Mouse (Mus musculus) limb, embryonic 14.5 days (tissue): Measurements from ENCODE around the gene Abhd10. TPM values are rescaled to one million over a fixed set of nuclear protein-coding genes. Genes with fewer than 3 reads are reported as not detected.

Experiments used
- ATAC-seq: fragments of 200-750 bp; cut with Nextera tagmentation; 2 replicates; pipeline ENCODE4 v1.8.0; 2017; ENCODE audit warnings: low read depth, moderate number of reproducible peaks, moderate TSS enrichment; ENCODE audit not compliant: low FRiP score
- DNase-seq: peaks from one replicate; pipeline ENCODE4 v3.0.0-alpha.2; 2015; ENCODE audit warnings: low spot score
- H3K27ac ChIP-seq: fragments of 300-500 bp; sonication (generic); replicated peaks from 2 replicates; pipeline ENCODE4 v1.5.1; 2014; ENCODE audit warnings: low read depth, mild to moderate bottlenecking, low read length, moderate library complexity, mixed read lengths
- H3K27me3 ChIP-seq: fragments of 300-500 bp; sonication (generic); 2 replicates; pipeline ENCODE4 v1.6.1; 2014; ENCODE audit warnings: low read length, mixed read lengths; ENCODE audit not compliant: control insufficient read depth, insufficient read depth
- H3K36me3 ChIP-seq: fragments of 300-500 bp; sonication (generic); 2 replicates; pipeline ENCODE4 v1.6.1; 2014; ENCODE audit warnings: mild to moderate bottlenecking, low read length, moderate library complexity, mixed read lengths; ENCODE audit not compliant: control insufficient read depth, insufficient read depth
- H3K4me1 ChIP-seq: fragments of 300-500 bp; sonication (generic); 2 replicates; pipeline ENCODE4 v1.6.1; 2014; ENCODE audit warnings: antibody characterized with exemption, low read length, mixed read lengths; ENCODE audit not compliant: control insufficient read depth, insufficient read depth
- H3K4me2 ChIP-seq: fragments of 300-500 bp; sonication (generic); replicated peaks from 2 replicates; pipeline ENCODE4 v1.6.1; 2014; ENCODE audit warnings: low read depth, mild to moderate bottlenecking, low read length, moderate library complexity; ENCODE audit not compliant: severe bottlenecking
- H3K4me3 ChIP-seq: fragments of 300-500 bp; sonication (generic); replicated peaks from 2 replicates; pipeline ENCODE4 v1.5.1; 2014; ENCODE audit warnings: low read length
- H3K9ac ChIP-seq: fragments of 300-500 bp; sonication (generic); 2 replicates; pipeline ENCODE4 v1.6.1; 2014; ENCODE audit warnings: mild to moderate bottlenecking, low read depth, low read length, moderate library complexity; ENCODE audit not compliant: severe bottlenecking
- H3K9me3 ChIP-seq: fragments of 300-500 bp; sonication (generic); 2 replicates; pipeline ENCODE4 v1.6.1; 2016; ENCODE audit warnings: low read length; ENCODE audit not compliant: control insufficient read depth
- POLR2A ChIP-seq: fragments of 200-500 bp; IDR thresholded peaks from 2 replicates; pipeline ENCODE4 v1.8.0; 2012; ENCODE audit warnings: inconsistent platforms, mild to moderate bottlenecking, moderate library complexity, borderline replicate concordance; ENCODE audit not compliant: insufficient read depth, insufficient read length; ENCODE audit errors: extremely low read depth
- WGBS: fragments of 180-500 bp; shearing (Covaris S2); extraction: QIAGEN DNeasy Blood & Tissue Kit; methylation state at CpG from one replicate; pipeline ENCODE4 v1.1.7; 2014; 5-methylcytosine and 5-hydroxymethylcytosine counted together
- polyA plus RNA-seq, 2 experiments: library from polyadenylated mRNA; depleted of rRNA in 1 of 2; stranded (reverse) in 1 of 2; unstranded in 1 of 2; fragments of >200 nt; fragmentation: Nextera tagmentation in 1 of 2; extraction: Ambion mirVana in 1 of 2; gene quantifications; 2 replicates each; pipeline versions ENCODE4 v1.2.1 to v1.2.3; 2012 to 2014

Gene Abhd10
- polyA plus RNA-seq, 2 experiments: 28.3 to 29.6 TPM

DNA sequence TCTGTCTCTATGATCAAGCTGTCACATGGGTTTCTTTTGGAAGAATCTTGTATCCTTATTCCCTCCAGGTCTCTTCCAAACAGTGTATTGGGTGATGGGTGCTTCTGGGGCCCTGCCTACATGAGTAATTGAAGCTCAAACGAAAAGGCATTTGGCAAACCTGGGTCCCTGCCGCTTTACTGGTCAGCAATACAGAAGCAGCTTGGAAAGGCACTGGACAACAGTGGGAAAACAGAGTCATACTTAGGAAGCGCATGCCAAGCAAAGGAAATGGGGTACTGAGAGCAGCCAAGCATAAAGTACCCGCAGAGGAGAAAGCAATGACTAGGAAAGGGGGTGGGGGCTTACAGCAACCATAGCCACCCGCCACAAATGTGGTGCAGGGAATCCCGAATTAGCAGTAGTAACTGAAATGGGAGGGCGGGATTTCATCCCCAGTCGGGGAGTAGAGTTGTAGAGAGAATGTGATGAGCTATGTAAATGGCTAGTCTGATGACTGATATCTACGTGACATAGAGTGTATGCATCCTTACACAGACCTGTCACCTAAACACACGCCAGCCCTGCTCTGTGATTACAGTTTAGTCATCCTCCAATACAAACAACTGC lies 22.6 kb downstream of the Abhd10 start:
- DNase-seq (no peak), ATAC-seq (no peak)
- Histone ChIP-seq H3K4me1 (no peaks in the 10 kb centered on the region), H3K27me3 (no peaks in the 10 kb centered on the region), H3K4me2 (no peak overlapping the region), H3K36me3 (no peaks in the 10 kb centered on the region), H3K9me3 (no peaks in the 10 kb centered on the region), H3K4me3 (no peak overlapping the region), H3K9ac (no peak overlapping the region), H3K27ac (no peak overlapping the region)
- WGBS: 90% methylated on average over 10 of the region's 10 CpGs
- TF ChIP-seq POLR2A: no peak

DNA sequence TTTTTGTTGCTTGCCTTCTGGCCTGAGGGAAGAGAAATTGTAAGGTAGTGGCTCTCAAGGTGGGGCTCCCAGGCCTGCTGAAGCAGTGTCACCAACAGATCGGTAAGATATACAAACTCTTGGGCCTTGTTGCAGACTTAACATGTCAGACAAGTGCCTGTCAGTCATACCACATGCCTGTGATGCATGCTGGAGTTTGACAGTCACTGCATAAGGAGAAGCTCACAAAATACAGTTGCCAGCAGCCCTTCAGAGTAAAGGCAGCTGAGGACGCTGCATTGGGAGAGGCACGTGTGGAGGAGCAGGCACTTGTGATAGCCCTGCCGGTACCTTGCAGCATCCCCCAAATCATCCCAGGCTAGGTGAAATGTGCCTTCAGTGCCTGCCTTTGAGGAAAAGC lies 24.5 kb downstream of the Abhd10 start:
- Histone ChIP-seq H3K36me3 (no peaks in the 10 kb centered on the region), H3K27me3 (no peaks in the 10 kb centered on the region), H3K9ac (no peak overlapping the region), H3K4me3 (no peak overlapping the region), H3K4me1 (no peaks in the 10 kb centered on the region), H3K27ac (no peak overlapping the region), H3K9me3 (no peaks in the 10 kb centered on the region), H3K4me2 (no peak overlapping the region)
- 94% methylated on average over 4 of the region's 4 CpGs for WGBS
- no peak for DNase-seq
- ATAC-seq: no peak
- TF ChIP-seq POLR2A: no peak

DNA sequence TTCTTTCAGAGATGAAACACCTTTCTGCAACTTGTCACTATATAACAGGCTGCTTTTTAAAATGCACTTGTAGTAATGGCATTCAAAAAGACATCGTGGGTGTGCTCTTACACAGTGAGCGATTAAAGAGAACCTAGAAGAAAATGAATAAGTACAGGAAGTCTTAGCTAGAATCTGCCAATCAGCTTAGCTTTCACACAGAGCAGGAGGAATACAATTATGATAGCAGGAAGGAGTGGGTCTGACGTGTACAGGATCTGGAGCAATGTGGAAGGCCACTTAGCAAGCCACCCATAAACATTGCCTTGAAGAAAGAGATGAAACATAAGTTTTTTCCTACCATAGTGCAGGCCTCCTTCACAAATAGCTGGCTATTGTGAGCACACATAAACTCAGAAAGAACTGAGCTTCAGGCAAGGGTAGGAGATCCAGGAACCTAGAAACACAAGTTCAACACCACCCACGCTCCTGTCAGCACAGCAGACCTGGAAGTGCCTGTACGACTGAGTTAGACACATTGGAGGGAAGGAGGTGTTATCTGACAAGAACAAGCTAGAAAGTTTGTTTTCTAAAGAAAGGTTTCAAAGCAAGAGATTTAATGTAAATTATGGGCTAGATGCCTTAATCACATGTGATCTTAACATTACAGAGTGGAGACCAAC lies 28.1 kb downstream of the Abhd10 start:
- H3K36me3 ChIP-seq: no peaks in the 10 kb centered on the region
- H3K27ac ChIP-seq: no peak overlapping the region
- no peak for TF ChIP-seq POLR2A
- H3K9ac ChIP-seq: no peak overlapping the region
- no peak for ATAC-seq
- DNase-seq: no peak
- no peaks in the 10 kb centered on the region for H3K9me3 ChIP-seq
- no peak overlapping the region for H3K4me2 ChIP-seq
- H3K27me3 ChIP-seq: no peaks in the 10 kb centered on the region
- WGBS: 90% methylated on average over 5 of the region's 5 CpGs
- H3K4me3 ChIP-seq: no peak overlapping the region
- H3K4me1 ChIP-seq: no peaks in the 10 kb centered on the region

DNA sequence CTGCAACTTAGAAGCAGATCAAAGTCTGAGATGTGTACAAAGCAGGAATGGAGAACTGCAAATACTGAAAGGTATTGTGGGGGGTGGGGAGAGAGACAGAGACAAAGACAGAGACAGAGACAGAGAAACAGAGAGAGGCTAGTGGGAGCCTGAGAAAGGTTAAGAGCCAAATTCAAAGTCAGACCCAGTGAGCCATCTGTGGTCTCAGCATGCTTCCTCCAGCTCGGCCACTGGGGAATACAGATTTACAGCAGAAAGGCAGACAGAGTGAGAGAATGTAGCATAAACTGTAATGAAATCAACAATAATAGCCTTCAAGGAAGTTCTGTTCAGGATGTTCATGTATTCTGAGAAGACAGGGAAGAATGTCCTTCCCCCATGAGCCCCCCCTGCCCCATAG lies 28.9 kb downstream of the Abhd10 start:
- Histone ChIP-seq H3K4me3 (no peak overlapping the region), H3K9me3 (no peaks in the 10 kb centered on the region), H3K9ac (no peak overlapping the region), H3K4me2 (no peak overlapping the region), H3K4me1 (no peaks in the 10 kb centered on the region), H3K36me3 (no peaks in the 10 kb centered on the region), H3K27ac (no peak overlapping the region), H3K27me3 (no peaks in the 10 kb centered on the region)
- 63% methylated on average over 1 of the region's 1 CpGs for WGBS
- no peak for ATAC-seq
- TF ChIP-seq POLR2A: no peak
- DNase-seq: no peak

DNA sequence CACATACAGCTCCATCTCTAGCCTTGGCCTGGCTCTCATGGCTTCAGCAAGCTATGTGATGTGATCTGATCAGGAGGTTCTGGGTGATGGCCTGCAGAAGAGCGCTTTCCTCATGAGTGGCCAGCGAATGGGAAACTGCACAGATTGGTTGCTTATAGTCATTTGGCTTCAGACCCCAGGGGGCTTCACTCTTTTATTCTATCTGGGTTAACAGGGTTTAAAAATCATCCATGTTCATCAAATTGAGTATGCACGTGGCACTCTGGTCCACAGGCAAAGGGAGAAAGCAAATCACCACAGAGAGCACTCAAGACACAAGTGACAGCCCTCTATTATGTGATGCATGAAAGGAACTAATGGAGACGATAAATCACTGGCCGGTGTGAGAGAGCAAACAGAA lies 29.5 kb downstream of the Abhd10 start:
- no peak overlapping the region for H3K9ac ChIP-seq
- H3K4me3 ChIP-seq: no peak overlapping the region
- WGBS: 93% methylated on average over 5 of the region's 5 CpGs
- H3K27me3 ChIP-seq: no peaks in the 10 kb centered on the region
- no peak for TF ChIP-seq POLR2A
- no peak overlapping the region for H3K27ac ChIP-seq
- no peaks in the 10 kb centered on the region for H3K9me3 ChIP-seq
- no peaks in the 10 kb centered on the region for H3K4me1 ChIP-seq
- H3K36me3 ChIP-seq: no peaks in the 10 kb centered on the region
- no peak for DNase-seq
- H3K4me2 ChIP-seq: no peak overlapping the region
- ATAC-seq: no peak
